Mouse (Mus musculus) embryonic facial prominence, embryonic 15.5 days (tissue): ENCODE measurements around the gene AF366264. TPM values are rescaled to one million over a fixed set of nuclear protein-coding genes. Genes with fewer than 3 reads are reported as not detected.

Experiments
- polyA plus RNA-seq: library from polyadenylated mRNA; unstranded; fragments of >200 nt; fragmentation: Nextera tagmentation; extraction: Ambion mirVana; gene quantifications from 2 replicates; pipeline ENCODE4 v1.2.1, GENCODE M21; 2015

The AF366264 gene
- polyA plus RNA-seq, 1 experiment from 2014 or later: not detected

Other genes starting within 250 kb of the AF366264 start
- gene Rasa3, start 160.8 kb downstream of the AF366264 start, polyA plus RNA-seq: 36.0 and 37.4 TPM in 2 replicates
- gene Cfap97d2, start 132.5 kb downstream of the AF366264 start, polyA plus RNA-seq: 1.4 and 2.3 TPM in 2 replicates
- gene Cdc16, start 80.7 kb downstream of the AF366264 start, polyA plus RNA-seq: 192 and 194 TPM in 2 replicates
- 39.9 and 42.8 TPM in 2 replicates for gene Upf3a, start 52.8 kb downstream of the AF366264 start, polyA plus RNA-seq
- 30.1 and 33.7 TPM in 2 replicates for gene Champ1, start 31.3 kb upstream of the AF366264 start, polyA plus RNA-seq
- 34.3 and 35.7 TPM in 2 replicates for gene Coprs, start 51.9 kb upstream of the AF366264 start, polyA plus RNA-seq